Mouse (Mus musculus) embryonic fibroblast, embryonic 13.5 days (primary cell): ENCODE measurements around the gene Exoc8. TPM values are rescaled to one million over a fixed set of nuclear protein-coding genes. Genes with fewer than 3 reads are reported as not detected.

Experiments
- H3K27ac ChIP-seq: 2 replicates; pipeline ENCODE4 v1.5.1; 2012; ENCODE audit warnings: low read length, control low read depth, inconsistent platforms; ENCODE audit not compliant: insufficient read depth
- H3K4me1 ChIP-seq: 2 replicates; pipeline ENCODE4 v1.6.1; 2011; ENCODE audit warnings: low read length; ENCODE audit not compliant: control insufficient read depth, insufficient read depth
- H3K4me3 ChIP-seq: 2 replicates; pipeline ENCODE4 v1.5.1; 2011; ENCODE audit warnings: mild to moderate bottlenecking, control low read depth, low read length; ENCODE audit not compliant: insufficient read depth
- CTCF ChIP-seq: IDR thresholded peaks from 2 replicates; pipeline ENCODE4 v1.5.1; 2011; ENCODE audit warnings: mild to moderate bottlenecking, control low read depth, low read length, moderate library complexity, borderline replicate concordance; ENCODE audit not compliant: insufficient read depth
- POLR2A ChIP-seq: IDR thresholded peaks from 2 replicates; pipeline ENCODE4 v1.6.1; 2011; ENCODE audit warnings: low read depth, mild to moderate bottlenecking, control low read depth, low read length, moderate library complexity
- polyA plus RNA-seq: library from polyadenylated mRNA; stranded (reverse); fragments of >200 nt; gene quantifications from 2 replicates; pipeline ENCODE4 v1.2.4, GENCODE M21; 2011; ENCODE audit warnings: low read depth; ENCODE audit not compliant: missing spikeins, insufficient read length

Gene Exoc8
- polyA plus RNA-seq, 1 experiment: 15.7 TPM

DNA sequence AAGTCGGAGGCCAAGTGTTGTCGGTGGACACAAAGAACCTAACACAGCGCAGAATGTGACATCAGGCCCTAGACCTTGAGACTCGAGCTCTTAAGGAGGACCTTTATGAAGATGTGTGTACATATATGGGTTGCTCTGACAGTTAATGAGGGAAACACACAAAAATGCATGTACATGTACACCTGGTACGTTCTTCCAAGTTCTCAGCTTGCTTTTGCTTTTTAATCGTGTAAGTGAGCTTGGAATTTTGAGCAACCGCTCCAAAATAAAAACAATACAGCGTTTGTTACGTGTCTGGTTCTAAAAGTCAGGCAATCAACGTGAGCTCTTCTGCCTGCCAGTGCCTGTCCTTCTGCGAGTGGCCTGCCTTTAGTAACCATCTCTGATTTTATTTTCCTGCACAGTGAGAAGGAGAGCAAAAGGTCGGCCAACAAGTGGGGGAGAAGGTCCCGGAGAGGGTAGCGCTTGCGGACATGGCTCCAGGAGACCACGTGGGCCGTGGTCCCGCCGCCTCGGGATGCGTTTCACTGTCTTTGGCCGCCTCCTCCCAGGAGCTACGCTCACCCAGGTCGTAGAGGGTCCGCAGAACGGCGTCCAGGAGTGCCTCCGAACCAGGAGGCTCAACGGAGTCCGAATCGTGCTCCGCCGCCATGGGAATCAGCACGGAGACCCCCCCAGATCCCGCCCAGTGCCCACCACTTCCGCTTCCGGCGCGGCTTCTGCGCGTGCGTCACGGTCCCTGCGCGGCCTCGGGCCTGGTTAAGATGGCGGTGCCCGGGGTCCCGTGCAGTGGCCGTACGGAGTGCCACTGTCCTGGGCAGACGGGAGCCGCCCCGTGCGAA lies 35.0 kb downstream of the Exoc8 start, which contains the start of the genes Gnpat and 2810004N23Rik:
Gnpat (plus strand) TSS at position 713 of the 842 bp plus-strand sequence.
2810004N23Rik (minus strand) TSS at position 800 of the 842 bp plus-strand sequence.
- no peaks in the 10 kb centered on the region; the same call in 1 of the 2 replicates for H3K4me1 ChIP-seq
- peak within 1 kb of the TSS; percentile 38; the same call in 1 of the 2 replicates for H3K27ac ChIP-seq
- H3K4me3 ChIP-seq: peak within 1 kb of the TSS; percentile 89
- TF ChIP-seq CTCF (no peak), POLR2A (peak; percentile 95)

DNA sequence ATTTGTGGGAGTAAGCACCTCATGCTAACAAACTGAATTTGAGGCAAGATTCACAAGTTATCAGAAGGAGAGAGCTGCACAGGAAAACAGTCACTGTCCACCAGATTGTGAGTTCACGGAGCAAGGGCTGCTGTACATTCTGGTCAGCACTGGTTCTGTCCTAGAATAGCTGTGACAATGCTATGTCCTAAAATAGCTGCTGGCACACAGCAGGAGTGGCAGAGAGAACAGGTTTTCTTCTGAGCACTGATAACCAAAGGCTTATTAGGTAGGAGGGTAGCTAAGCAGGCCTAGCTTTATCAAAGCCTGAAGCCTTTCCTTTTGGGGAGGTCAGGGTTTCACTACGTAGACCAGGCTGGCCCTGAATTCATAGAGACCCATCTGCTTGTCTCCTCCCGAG lies 37.3 kb downstream of the Exoc8 start:
- H3K27ac ChIP-seq: no peak overlapping the region
- TF ChIP-seq CTCF (no peak), POLR2A (no peak)
- H3K4me3 ChIP-seq: no peak overlapping the region
- H3K4me1 ChIP-seq: no peaks in the 10 kb centered on the region

DNA sequence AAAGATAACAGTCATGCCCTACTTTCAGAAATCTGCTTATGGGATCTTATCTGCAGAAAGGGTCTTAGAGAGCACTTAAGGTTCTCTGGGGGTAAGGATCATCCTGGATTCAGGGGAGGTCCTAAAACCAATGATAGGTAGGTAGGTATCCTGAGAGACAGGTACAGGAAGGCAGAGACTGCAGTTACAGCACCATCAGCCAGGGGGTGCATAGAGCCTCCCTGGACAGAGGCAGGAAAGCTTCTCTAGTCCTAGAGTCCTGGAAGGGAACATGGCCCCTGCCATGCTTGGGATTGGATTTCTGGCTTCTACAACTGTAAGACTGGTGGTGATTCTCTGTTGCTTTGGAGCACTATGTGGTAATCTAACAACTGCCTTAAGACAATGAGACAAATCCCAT lies 38.0 kb downstream of the Exoc8 start:
- H3K27ac ChIP-seq: no peak overlapping the region
- H3K4me3 ChIP-seq: no peak overlapping the region
- TF ChIP-seq CTCF (peak; percentile 42; the same call in 1 of the 2 replicates), POLR2A (no peak)
- H3K4me1 ChIP-seq: no peaks in the 10 kb centered on the region

DNA sequence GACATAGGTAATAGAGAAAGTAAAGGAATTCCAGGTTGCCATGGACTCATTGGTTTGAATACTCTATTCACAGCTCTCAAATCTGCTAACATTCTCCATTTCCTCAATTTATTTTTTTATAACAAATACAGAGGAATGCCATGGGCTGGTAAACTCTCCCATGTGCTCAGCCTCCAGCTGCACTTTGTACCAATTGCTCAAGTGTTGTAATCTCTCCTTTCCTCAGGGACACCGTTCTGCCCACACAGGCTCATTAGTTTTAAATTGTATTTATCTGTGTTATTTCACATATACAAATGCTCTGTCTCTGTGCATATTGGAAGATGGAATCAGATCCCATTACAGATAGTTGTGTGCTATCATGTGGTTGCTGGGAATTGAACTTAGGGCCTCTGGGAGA lies 44.0 kb downstream of the Exoc8 start:
- no peak overlapping the region for H3K27ac ChIP-seq
- H3K4me3 ChIP-seq: no peak overlapping the region
- TF ChIP-seq CTCF (no peak), POLR2A (no peak)

DNA sequence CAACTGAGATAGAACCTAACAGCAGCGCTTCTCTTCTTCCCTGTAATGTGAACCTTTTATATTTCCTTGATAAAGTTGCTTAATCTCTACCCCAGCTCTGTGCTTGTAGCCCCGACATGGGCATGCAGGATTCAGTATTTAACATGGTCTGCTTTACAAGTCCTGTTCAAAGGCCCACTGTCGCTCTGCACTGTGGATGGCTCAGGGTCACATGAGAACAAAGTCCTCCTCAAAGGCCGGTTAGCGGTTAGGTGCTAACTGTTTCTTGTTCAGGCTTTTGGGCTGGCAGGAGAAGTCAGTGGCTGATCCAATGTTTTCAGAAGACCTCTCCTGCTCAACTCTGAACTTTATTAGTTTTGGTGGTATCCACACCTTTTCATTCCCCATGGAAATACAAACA lies 51.9 kb downstream of the Exoc8 start:
- no peak overlapping the region for H3K27ac ChIP-seq
- no peak overlapping the region for H3K4me3 ChIP-seq
- no peaks in the 10 kb centered on the region for H3K4me1 ChIP-seq
- TF ChIP-seq POLR2A: no peak
- no peak for TF ChIP-seq CTCF

More for the DNA sequence above, 44.0 kb downstream of the Exoc8 start:
- H3K4me1 ChIP-seq: no peaks in the 10 kb centered on the region

DNA sequence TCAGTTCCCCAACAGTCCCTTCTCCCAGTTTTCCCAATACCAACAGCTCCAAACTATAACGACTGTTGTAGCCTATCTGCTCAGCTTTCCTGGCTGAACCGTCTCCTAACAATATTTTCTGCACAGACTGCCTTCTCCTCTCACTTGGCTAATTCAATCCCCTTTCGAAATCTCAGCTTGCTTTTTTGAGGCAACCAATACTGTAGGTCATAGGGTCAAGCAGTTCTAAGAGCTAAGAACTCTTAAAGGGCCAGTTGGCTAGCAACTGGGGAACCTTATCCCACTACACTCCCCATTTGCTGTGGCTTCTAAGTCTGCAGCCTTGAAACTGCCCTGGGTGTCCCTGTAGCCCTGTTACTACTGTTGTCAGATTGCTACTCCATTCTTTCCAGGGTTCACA lies 52.4 kb downstream of the Exoc8 start:
- TF ChIP-seq POLR2A (no peak), CTCF (no peak)
- H3K4me1 ChIP-seq: no peaks in the 10 kb centered on the region
- no peak overlapping the region for H3K4me3 ChIP-seq
- no peak overlapping the region for H3K27ac ChIP-seq

Other genes with a start within 250 kb of the Exoc8 start
- 161 and 164 TPM in 2 replicates for gene 2310022B05Rik, start 234.3 kb downstream of the Exoc8 start, polyA plus RNA-seq
- 54.1 and 55.6 TPM in 2 replicates for gene Ttc13, start 175.7 kb downstream of the Exoc8 start, polyA plus RNA-seq
- gene Arv1, start 175.6 kb downstream of the Exoc8 start, polyA plus RNA-seq: 8.2 and 10.4 TPM in 2 replicates
- not detected in 2 replicates for gene Fam89a, start 145.9 kb downstream of the Exoc8 start, polyA plus RNA-seq
- gene Trim67, start 104.6 kb downstream of the Exoc8 start, polyA plus RNA-seq: not detected in 2 replicates
- gene Gnpat, start 34.7 kb downstream of the Exoc8 start, polyA plus RNA-seq: 48.6 and 62.2 TPM in 2 replicates
- 29.6 and 32.6 TPM in 2 replicates for gene 2810004N23Rik, start 34.6 kb downstream of the Exoc8 start, polyA plus RNA-seq
- 18.5 and 19.1 TPM in 2 replicates for gene Sprtn, start 181 bp upstream of the Exoc8 start, polyA plus RNA-seq
- 33.1 and 33.7 TPM in 2 replicates for gene Egln1, start 51.6 kb upstream of the Exoc8 start, polyA plus RNA-seq
- 52.8 and 59.3 TPM in 2 replicates for gene Tsnax, start 115.3 kb upstream of the Exoc8 start, polyA plus RNA-seq
- 1.0 TPM in 2 replicates for gene Disc1, start 156.5 kb upstream of the Exoc8 start, polyA plus RNA-seq